In the genomic region with DNA sequence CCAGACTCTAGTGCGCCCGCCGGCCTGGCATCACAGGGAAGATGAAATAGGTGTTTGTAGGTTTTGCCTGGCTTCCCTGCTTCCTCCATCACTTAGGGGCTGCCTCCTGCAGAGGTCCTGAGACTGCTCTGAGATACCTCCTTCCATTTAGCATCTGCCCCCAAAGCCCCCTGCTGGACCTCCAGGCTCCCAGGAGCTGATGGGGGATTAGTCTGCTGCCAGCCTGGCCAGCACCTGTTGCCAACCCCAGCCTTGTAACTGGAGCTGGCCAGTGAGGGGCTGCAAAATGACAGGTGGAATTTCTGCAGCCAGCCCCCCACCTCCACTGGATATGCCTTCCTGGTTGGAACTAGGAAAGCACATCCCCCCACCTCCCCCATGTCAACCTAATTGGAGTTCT, we compare ENCODE assay signal across 8 mouse cellular contexts. TPM values are rescaled to one million over a fixed set of nuclear protein-coding genes. Genes with fewer than 3 reads are reported as not detected.
DNase-seq lines count a peak whose midpoint lies in the region; ATAC-seq lines count a peak whose summit lies in the region.
"Had no signal": no experiment of that assay in that cellular context is flagged by ENCODE, and none has a peak within 500 bp of the region (broad histone marks: within the 10 kb centered on the region; RNA-seq: fewer than 3 reads in every experiment).

No protein-coding gene starts in this region.

- peak overlapping the region; percentile 98 for H3K27ac ChIP-seq in lung, embryonic 16.5 days (ENCODE audit: low read length)
- peak overlapping the region; percentile 96 for H3K27ac ChIP-seq in embryonic facial prominence, embryonic 15.5 days (replicated peaks)
- H3K27ac ChIP-seq in hindbrain, embryonic 15.5 days (replicated peaks) = peak overlapping the region; percentile 89; the same call in 1 of the 2 replicates
- peak overlapping the region; percentile 47; the same call in 1 of the 2 replicates for H3K27ac ChIP-seq in midbrain, embryonic 13.5 days

- H3K4me1 ChIP-seq in lung, embryonic 16.5 days (replicated peaks; ENCODE audit: control insufficient read depth, insufficient read depth, low read length) = peaks cover 85% of the 10 kb centered on the region
- H3K4me1 ChIP-seq in embryonic facial prominence, embryonic 15.5 days = peaks cover 88% of the 10 kb centered on the region
- H3K4me1 ChIP-seq in hindbrain, embryonic 15.5 days (replicated peaks) = peaks cover 97% of the 10 kb centered on the region
- peaks cover 95% of the 10 kb centered on the region for H3K4me1 ChIP-seq in midbrain, embryonic 13.5 days (replicated peaks)

- DNase-seq in lung, postnatal 25 days (ENCODE audit: low spot score) = no peak
- no peak for DNase-seq in layer of hippocampus, adult 9-10 months (ENCODE audit: low spot score)

- H3K9ac ChIP-seq in lung, embryonic 16.5 days (ENCODE audit: low read length) = peak overlapping the region; percentile 69
- H3K9ac ChIP-seq in embryonic facial prominence, embryonic 15.5 days = peak overlapping the region; percentile 24; the same call in 1 of the 2 replicates
- H3K9ac ChIP-seq in hindbrain, embryonic 15.5 days = no peak overlapping the region
- H3K9ac ChIP-seq in midbrain, embryonic 13.5 days (replicated peaks) = peak overlapping the region; percentile 71

- no peak for ATAC-seq in lung, embryonic 16.5 days (ENCODE audit: low read depth)
- no peak for ATAC-seq in embryonic facial prominence, embryonic 15.5 days (ENCODE audit: insufficient number of reproducible peaks, low FRiP score, low TSS enrichment, low read depth)
- no peak for ATAC-seq in hindbrain, embryonic 15.5 days (ENCODE audit: low FRiP score, low read depth)
- ATAC-seq in midbrain, embryonic 13.5 days = no peak
- ATAC-seq in granulocyte monocyte progenitor cell, adult 5-6 weeks (replicated peaks; ENCODE audit: poor library complexity, severe bottlenecking) = no peak

- peak overlapping the region; percentile 72 for H3K4me3 ChIP-seq in lung, embryonic 16.5 days (ENCODE audit: low read length)
- peak overlapping the region; percentile 81 for H3K4me3 ChIP-seq in embryonic facial prominence, embryonic 15.5 days (replicated peaks)
- H3K4me3 ChIP-seq in hindbrain, embryonic 15.5 days = no peak overlapping the region
- H3K4me3 ChIP-seq in midbrain, embryonic 13.5 days (replicated peaks) = peak overlapping the region; percentile 56

- H3K36me3 ChIP-seq in lung, embryonic 16.5 days (ENCODE audit: control insufficient read depth, insufficient read depth, low read length) = no peaks in the 10 kb centered on the region
- H3K36me3 ChIP-seq in embryonic facial prominence, embryonic 15.5 days = no peaks in the 10 kb centered on the region
- H3K36me3 ChIP-seq in hindbrain, embryonic 15.5 days = no peaks in the 10 kb centered on the region
- no peaks in the 10 kb centered on the region for H3K36me3 ChIP-seq in midbrain, embryonic 13.5 days

- peak overlapping the region; percentile 83 for H3K4me2 ChIP-seq in lung, embryonic 16.5 days (ENCODE audit: low read depth, low read length)
- H3K4me2 ChIP-seq in embryonic facial prominence, embryonic 15.5 days (replicated peaks) = peak overlapping the region; percentile 80
- peak overlapping the region; percentile 98 for H3K4me2 ChIP-seq in hindbrain, embryonic 15.5 days
- H3K4me2 ChIP-seq in midbrain, embryonic 13.5 days (replicated peaks) = peak overlapping the region; percentile 92

- no peaks in the 10 kb centered on the region for H3K27me3 ChIP-seq in lung, embryonic 16.5 days (ENCODE audit: control insufficient read depth, insufficient read depth, low read depth, low read length)
- H3K27me3 ChIP-seq in embryonic facial prominence, embryonic 15.5 days = no peaks in the 10 kb centered on the region
- no peaks in the 10 kb centered on the region for H3K27me3 ChIP-seq in hindbrain, embryonic 15.5 days
- peaks cover 22% of the 10 kb centered on the region for H3K27me3 ChIP-seq in midbrain, embryonic 13.5 days

- 19% methylated on average over 3 of the region's 3 CpGs for WGBS in lung, embryonic 16.5 days
- 13% methylated on average over 3 of the region's 3 CpGs for WGBS in embryonic facial prominence, embryonic 15.5 days
- WGBS in hindbrain, embryonic 15.5 days = 57% methylated on average over 3 of the region's 3 CpGs
- 32% methylated on average over 3 of the region's 3 CpGs for WGBS in midbrain, embryonic 13.5 days

- H3K9me3 ChIP-seq in lung, embryonic 16.5 days (ENCODE audit: control insufficient read depth, low read length) = no peaks in the 10 kb centered on the region
- H3K9me3 ChIP-seq in embryonic facial prominence, embryonic 15.5 days (replicated peaks) = no peaks in the 10 kb centered on the region
- no peaks in the 10 kb centered on the region for H3K9me3 ChIP-seq in hindbrain, embryonic 15.5 days
- H3K9me3 ChIP-seq in midbrain, embryonic 13.5 days = no peaks in the 10 kb centered on the region

RNA-seq across cellular contexts. Expression of a gene that starts 13.2 kb away (rescaled TPM):
- 35.4 and 37.2 TPM in 2 replicates for polyA plus RNA-seq in lung, embryonic 16.5 days (2015; fragmentation: Nextera tagmentation; extraction: Ambion mirVana)
- 50.0 and 53.5 TPM in 2 replicates for polyA plus RNA-seq in embryonic facial prominence, embryonic 15.5 days (2015; fragmentation: Nextera tagmentation; extraction: Ambion mirVana)
- 11.4 and 16.8 TPM in 2 replicates for polyA plus RNA-seq in hindbrain, embryonic 15.5 days (2015; fragmentation: Nextera tagmentation; extraction: Ambion mirVana)
- polyA plus RNA-seq in midbrain, embryonic 13.5 days (2015; fragmentation: Nextera tagmentation; extraction: Ambion mirVana) = 7.5 and 9.1 TPM in 2 replicates
- total RNA-seq in granulocyte monocyte progenitor cell, adult 5-6 weeks (2014; fragmentation: Nextera tagmentation) = 3.8 and 8.8 TPM in 2 replicates
- total RNA-seq in granulocyte monocyte progenitor cell, adult 5-6 weeks (2017) = 1.9 and 3.1 TPM in 2 replicates

RNA-seq across cellular contexts. Expression of a gene that starts 33.2 kb away (rescaled TPM):
- 34.0 and 38.3 TPM in 2 replicates for polyA plus RNA-seq in lung, embryonic 16.5 days (2015; fragmentation: Nextera tagmentation; extraction: Ambion mirVana)
- 22.6 and 22.7 TPM in 2 replicates for polyA plus RNA-seq in embryonic facial prominence, embryonic 15.5 days (2015; fragmentation: Nextera tagmentation; extraction: Ambion mirVana)
- 5.5 and 6.0 TPM in 2 replicates for polyA plus RNA-seq in hindbrain, embryonic 15.5 days (2015; fragmentation: Nextera tagmentation; extraction: Ambion mirVana)
- 10.6 and 11.3 TPM in 2 replicates for polyA plus RNA-seq in midbrain, embryonic 13.5 days (2015; fragmentation: Nextera tagmentation; extraction: Ambion mirVana)
- total RNA-seq in granulocyte monocyte progenitor cell, adult 5-6 weeks (2014; fragmentation: Nextera tagmentation) = 47.8 and 58.8 TPM in 2 replicates
- 30.3 and 43.5 TPM in 2 replicates for total RNA-seq in granulocyte monocyte progenitor cell, adult 5-6 weeks (2017)

RNA-seq across cellular contexts. Expression of a gene that starts 42.0 kb away (rescaled TPM):
- polyA plus RNA-seq in lung, embryonic 16.5 days (2015; fragmentation: Nextera tagmentation; extraction: Ambion mirVana) = 0.31 TPM in 1 of 2 replicates, not detected in the other
- polyA plus RNA-seq in embryonic facial prominence, embryonic 15.5 days (2015; fragmentation: Nextera tagmentation; extraction: Ambion mirVana) = 0.96 and 1.1 TPM in 2 replicates
- 1.8 and 3.1 TPM in 2 replicates for polyA plus RNA-seq in hindbrain, embryonic 15.5 days (2015; fragmentation: Nextera tagmentation; extraction: Ambion mirVana)
- 0.58 and 0.99 TPM in 2 replicates for polyA plus RNA-seq in midbrain, embryonic 13.5 days (2015; fragmentation: Nextera tagmentation; extraction: Ambion mirVana)
- not detected in 2 replicates for total RNA-seq in granulocyte monocyte progenitor cell, adult 5-6 weeks (2014; fragmentation: Nextera tagmentation)
- 1.8 TPM in 1 of 2 replicates, not detected in the other for total RNA-seq in granulocyte monocyte progenitor cell, adult 5-6 weeks (2017)
- total RNA-seq: common myeloid progenitor, adult 5-6 weeks had no signal

Comparison
In these comparisons a context has a peak if more than half of its experiments do, and no peak if none do; other contexts are left out.
1. H3K27ac ChIP-seq: peak in every context shown above with its lines; median percentile 98 in lung, embryonic 16.5 days; 96 in embryonic facial prominence, embryonic 15.5 days; 89 in hindbrain, embryonic 15.5 days; 47 in midbrain, embryonic 13.5 days.